In the genomic region with DNA sequence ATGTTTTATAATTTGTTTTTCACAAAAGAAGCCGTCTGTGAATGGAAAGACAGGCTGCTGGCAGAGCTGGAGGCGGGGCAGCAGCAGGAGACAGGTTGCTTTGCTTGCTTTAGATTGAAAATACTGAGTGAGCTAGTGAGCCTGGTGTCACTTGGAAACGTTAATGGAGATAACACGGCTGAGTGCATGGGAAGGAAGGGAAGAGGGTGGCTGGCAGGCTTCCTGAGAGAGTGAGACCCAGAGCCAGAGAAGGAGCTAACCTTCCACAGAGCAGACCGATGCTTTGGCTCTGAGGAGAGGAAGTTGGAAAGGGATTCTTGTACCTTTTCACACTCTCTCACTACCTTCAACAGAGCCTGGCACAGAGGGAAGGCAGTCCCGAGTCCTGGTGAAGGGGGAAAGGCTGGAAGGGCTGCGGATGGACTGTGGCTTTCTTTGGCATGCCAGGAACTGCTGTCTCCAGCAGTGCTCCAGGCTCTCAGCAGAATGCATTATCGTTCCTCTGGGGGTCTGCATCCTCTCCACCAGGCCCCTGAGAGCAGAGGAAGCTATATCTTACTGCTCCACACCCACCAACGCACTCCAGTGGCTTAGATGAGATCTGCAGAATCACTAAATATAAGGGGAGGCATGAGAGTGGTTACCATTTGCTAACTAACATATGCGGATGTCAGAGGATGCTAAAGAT, we compare ENCODE assay signal across 9 mouse cellular contexts. TPM values are rescaled to one million over a fixed set of nuclear protein-coding genes. Genes with fewer than 3 reads are reported as not detected.
A peak's percentile ranks its signal among the peaks of the same experiment; 100 is the strongest.
DNase-seq lines count a peak whose midpoint lies in the region; ATAC-seq lines count a peak whose summit lies in the region.
"Had no signal": no experiment of that assay in that cellular context is flagged by ENCODE, and none has a peak within 500 bp of the region (broad histone marks: within the 10 kb centered on the region; RNA-seq: fewer than 3 reads in every experiment).

No protein-coding gene starts in this region.

- no peak overlapping the region for H3K4me3 ChIP-seq in kidney, embryonic 14.5 days (ENCODE audit: low read length)
- H3K4me3 ChIP-seq in hindbrain, embryonic 12.5 days = no peak overlapping the region

- no peaks in the 10 kb centered on the region for H3K9me3 ChIP-seq in kidney, embryonic 14.5 days (ENCODE audit: control insufficient read depth, low read length)
- H3K9me3 ChIP-seq in hindbrain, embryonic 12.5 days (replicated peaks) = no peaks in the 10 kb centered on the region

- no peaks in the 10 kb centered on the region for H3K27me3 ChIP-seq in kidney, embryonic 14.5 days (ENCODE audit: control insufficient read depth, insufficient read depth, low read length)
- H3K27me3 ChIP-seq in hindbrain, embryonic 12.5 days = no peaks in the 10 kb centered on the region

- no peaks in the 10 kb centered on the region for H3K36me3 ChIP-seq in kidney, embryonic 14.5 days (ENCODE audit: control insufficient read depth, insufficient read depth, low read length)
- H3K36me3 ChIP-seq in hindbrain, embryonic 12.5 days = peaks cover 23% of the 10 kb centered on the region

- DNase-seq in kidney, adult 18-20 months = no peak
- DNase-seq in brain, embryonic 18.5 days (ENCODE audit: low read depth, low spot score) = peak; percentile 18
- peak; percentile 23 for DNase-seq in gastrocnemius, postnatal 10 days
- no peak for DNase-seq in spleen, postnatal 10 days (ENCODE audit: low spot score in 2 of 2)
- DNase-seq in B cell, adult 2 months = no peak
- DNase-seq in yolk sac, embryonic 10.5 days (ENCODE audit: low spot score) = no peak

- no peak overlapping the region for H3K27ac ChIP-seq in kidney, embryonic 14.5 days (ENCODE audit: low read depth, low read length)
- peak overlapping the region; percentile 64 for H3K27ac ChIP-seq in hindbrain, embryonic 12.5 days

- WGBS in kidney, embryonic 14.5 days = 49% methylated on average over 10 of the region's 10 CpGs
- WGBS in hindbrain, embryonic 12.5 days = 35% methylated on average over 10 of the region's 10 CpGs

- H3K4me1 ChIP-seq in kidney, embryonic 14.5 days (ENCODE audit: control insufficient read depth, insufficient read depth, low read length) = peaks cover 3% of the 10 kb centered on the region; the same call in 1 of the 2 replicates
- peaks cover 19% of the 10 kb centered on the region for H3K4me1 ChIP-seq in hindbrain, embryonic 12.5 days

- H3K4me2 ChIP-seq in kidney, embryonic 14.5 days (replicated peaks; ENCODE audit: low read depth, low read length) = no peak overlapping the region
- no peak overlapping the region for H3K4me2 ChIP-seq in hindbrain, embryonic 12.5 days (replicated peaks)

- H3K9ac ChIP-seq in kidney, embryonic 14.5 days (ENCODE audit: low read depth, low read length) = 0 out of 2 replicates have a peak overlapping the region, but pooled peaks have one; percentile 4
- H3K9ac ChIP-seq in hindbrain, embryonic 12.5 days = no peak overlapping the region

- no peak for ATAC-seq in kidney, embryonic 14.5 days (ENCODE audit: low FRiP score, low TSS enrichment)
- peak; percentile 50 for ATAC-seq in hindbrain, embryonic 12.5 days (ENCODE audit: low FRiP score)

RNA-seq across cellular contexts. Expression of a gene that starts 18.7 kb away (rescaled TPM):
- 0.04 TPM in 1 of 2 replicates, not detected in the other for polyA plus RNA-seq in kidney, embryonic 14.5 days (2014; fragmentation: Nextera tagmentation; extraction: Ambion mirVana)
- not detected for total RNA-seq in gastrocnemius, postnatal 10 days (2021)
- polyA plus RNA-seq in hindbrain, embryonic 12.5 days (2016; fragmentation: Nextera tagmentation; extraction: Ambion mirVana) = 0.07 and 0.17 TPM in 2 replicates
- total RNA-seq: hematopoietic stem cell, adult 5-6 weeks had no signal

RNA-seq across cellular contexts. Expression of a gene that starts 29.5 kb away (rescaled TPM):
- polyA plus RNA-seq in kidney, embryonic 14.5 days (2014; fragmentation: Nextera tagmentation; extraction: Ambion mirVana) = 4.0 and 8.6 TPM in 2 replicates
- 10 to 100 TPM; 14.9 to 19.6 TPM for total RNA-seq in gastrocnemius, postnatal 10 days (2021)
- polyA plus RNA-seq in hindbrain, embryonic 12.5 days (2016; fragmentation: Nextera tagmentation; extraction: Ambion mirVana) = 7.5 and 8.0 TPM in 2 replicates

Comparison
In these comparisons a context has a peak if more than half of its experiments do, and no peak if none do; other contexts are left out.
1. DNase-seq: peak in brain, embryonic 18.5 days (single experiment) and gastrocnemius, postnatal 10 days (single experiment); none in kidney, adult 18-20 months (single experiment), spleen, postnatal 10 days (0 of 2), B cell, adult 2 months (0 of 2) and yolk sac, embryonic 10.5 days (single experiment).